Mouse (Mus musculus): ENCODE data around the gene Spata13. TPM values are rescaled to one million over a fixed set of nuclear protein-coding genes. Genes with fewer than 3 reads are reported as not detected.

The Spata13 gene
- polyA plus RNA-seq, 1 experiment = 8.3 TPM

DNA sequence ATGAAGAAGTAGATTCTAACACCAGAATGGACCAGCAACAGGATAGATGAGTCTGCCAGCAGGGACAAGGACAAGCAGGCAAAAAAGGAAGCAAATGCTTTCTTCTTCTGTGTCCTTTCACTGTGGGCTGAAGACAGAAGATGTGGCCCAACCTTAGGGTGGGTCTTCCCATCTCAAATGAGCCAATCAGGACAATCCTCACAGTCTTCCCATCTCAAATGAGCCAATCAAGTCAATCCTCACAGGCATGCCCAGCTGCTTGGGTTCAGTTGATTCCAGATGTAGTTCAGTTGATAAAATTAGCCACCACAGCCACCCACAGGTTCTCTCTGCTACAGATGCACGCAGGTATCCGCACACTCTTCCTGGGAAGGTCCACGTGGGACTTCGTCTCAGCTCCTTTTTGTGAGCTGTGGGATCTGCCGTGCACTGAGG is 143.7 kb downstream of the Spata13 start:
- Histone ChIP-seq H3K4me3 (ENCODE audit: insufficient read depth, low read depth, low read length) (no peak overlapping the region), H3K27ac (replicated peaks; ENCODE audit: low read depth, low read length) (no peak overlapping the region), H3K4me1 (ENCODE audit: control insufficient read depth, insufficient read depth, insufficient read length, low read length) (no peaks in the 10 kb centered on the region)

DNA sequence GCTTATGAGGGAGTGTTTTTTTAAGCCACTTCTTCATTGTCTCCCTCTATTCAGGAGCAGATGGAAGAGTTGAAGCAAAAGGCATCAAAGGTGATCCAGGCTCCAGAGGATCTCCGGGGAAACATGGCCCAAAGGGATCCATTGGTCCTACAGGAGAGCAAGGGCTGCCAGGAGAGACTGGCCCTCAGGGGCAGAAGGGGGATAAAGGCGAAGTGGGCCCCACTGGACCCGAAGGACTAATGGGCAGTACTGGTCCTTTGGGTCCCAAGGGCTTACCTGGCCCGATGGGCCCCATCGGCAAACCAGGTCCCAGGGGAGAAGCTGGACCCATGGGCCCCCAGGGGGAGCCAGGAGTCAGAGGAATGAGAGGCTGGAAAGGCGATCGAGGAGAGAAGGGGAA is 145.4 kb downstream of the Spata13 start:
- no peak overlapping the region for H3K4me3 ChIP-seq (ENCODE audit: insufficient read depth, low read depth, low read length)

DNA sequence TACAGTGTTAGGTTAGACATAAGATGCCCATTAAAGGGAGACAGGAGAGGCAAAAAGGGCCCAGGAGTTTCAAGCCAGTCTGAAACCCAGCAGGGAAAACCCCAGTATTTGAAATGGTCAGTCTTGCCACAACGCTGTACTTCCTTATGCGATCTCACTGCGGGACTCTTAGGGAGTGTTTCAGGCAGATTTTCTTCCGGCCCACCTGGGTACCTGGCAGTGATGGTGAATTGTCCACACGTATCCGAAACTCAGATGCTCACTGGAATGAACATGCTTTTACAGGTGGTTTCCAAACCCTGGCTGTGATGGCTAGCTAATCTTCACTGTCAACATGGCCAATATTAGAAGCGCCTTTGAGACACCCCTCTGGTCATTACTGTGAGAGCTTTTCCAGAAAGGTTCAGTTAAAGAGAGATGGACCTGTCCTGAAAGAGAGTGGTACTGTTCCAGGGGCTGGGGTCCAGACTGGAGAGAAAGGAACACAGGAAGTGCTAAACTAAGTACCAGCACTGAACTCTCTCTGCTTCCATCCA is 148.4 kb downstream of the Spata13 start:
- Histone ChIP-seq H3K27ac (replicated peaks; ENCODE audit: low read depth, low read length) (no peak overlapping the region), H3K4me3 (ENCODE audit: insufficient read depth, low read depth, low read length) (no peak overlapping the region), H3K4me1 (ENCODE audit: control insufficient read depth, insufficient read depth, insufficient read length, low read length) (no peaks in the 10 kb centered on the region)

More for the DNA sequence above, 145.4 kb downstream of the Spata13 start:
- H3K4me1 ChIP-seq (ENCODE audit: control insufficient read depth, insufficient read depth, insufficient read length, low read length) = no peaks in the 10 kb centered on the region
- no peak overlapping the region for H3K27ac ChIP-seq (replicated peaks; ENCODE audit: low read depth, low read length)

DNA sequence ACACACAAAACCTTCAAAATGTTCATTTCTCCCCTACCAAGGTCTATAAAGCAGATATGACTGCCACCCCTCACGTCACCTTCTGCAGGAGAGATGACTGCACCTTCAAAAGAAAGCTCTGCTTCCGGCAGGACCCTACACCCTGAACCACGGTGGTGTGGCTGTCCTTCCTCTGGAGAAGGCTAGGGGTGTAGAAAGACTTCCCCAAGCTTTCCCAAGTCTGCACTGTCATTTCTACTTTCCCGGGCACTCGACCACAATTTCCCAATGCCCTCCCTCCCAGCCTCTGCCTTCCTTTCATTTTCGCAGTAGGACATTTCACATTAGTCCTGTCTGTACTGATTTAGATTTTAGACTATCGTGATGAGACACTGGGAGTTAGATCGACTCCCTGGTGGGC is 149.4 kb downstream of the Spata13 start:
- Histone ChIP-seq H3K27ac (replicated peaks; ENCODE audit: low read depth, low read length) (no peak overlapping the region), H3K4me3 (ENCODE audit: insufficient read depth, low read depth, low read length) (no peak overlapping the region), H3K4me1 (ENCODE audit: control insufficient read depth, insufficient read depth, insufficient read length, low read length) (no peaks in the 10 kb centered on the region)

DNA sequence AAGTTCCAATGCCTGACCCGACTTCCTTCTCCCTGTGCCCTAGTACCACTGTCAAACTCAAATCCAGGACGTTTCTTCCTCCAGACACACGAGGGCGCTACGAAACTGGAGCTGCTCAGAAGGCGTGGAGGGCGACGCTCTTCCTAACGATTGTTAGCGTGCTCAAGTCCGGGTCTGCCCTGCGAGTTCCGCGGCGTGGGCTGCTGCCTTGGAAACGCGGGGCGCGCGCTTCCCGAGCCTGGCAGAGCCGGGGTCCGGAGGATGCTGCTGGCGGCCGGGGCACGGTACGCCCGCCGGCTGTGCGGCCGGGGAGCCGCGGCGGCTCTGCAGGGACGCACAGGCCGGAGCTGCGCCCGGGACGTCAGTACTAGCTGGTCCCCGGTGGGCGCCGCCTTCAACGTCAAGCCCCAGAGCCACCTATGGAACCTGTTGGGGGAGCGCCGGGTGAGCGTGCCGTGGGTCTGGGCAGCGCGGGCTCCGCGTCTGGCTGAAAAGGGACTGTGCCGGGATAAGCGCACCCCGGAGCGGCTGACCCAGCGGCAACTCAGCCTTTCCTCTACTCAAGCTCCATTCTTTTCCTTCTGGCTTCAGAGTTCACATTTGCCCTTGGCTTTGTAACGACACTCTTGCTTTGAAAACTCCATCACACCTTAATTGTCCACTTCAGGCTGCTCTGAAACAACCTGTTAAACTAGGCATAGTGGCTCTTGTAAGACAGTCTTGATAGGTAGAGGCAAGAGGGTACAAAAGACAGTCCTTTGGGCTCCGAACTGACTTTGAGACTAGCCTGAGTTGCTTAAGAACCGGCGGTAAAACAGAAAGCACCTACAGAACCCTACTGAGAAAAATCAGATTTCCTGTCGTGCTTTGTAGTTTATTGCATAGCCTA is 150.9 kb downstream of the Spata13 start, which contains the start of gene Mipep:
Gene Mipep (plus strand): TSS at position 147 of the 889 bp plus-strand sequence.
- H3K4me3 ChIP-seq (ENCODE audit: insufficient read depth, low read depth, low read length) = peak within 1 kb of the TSS; percentile 83
- no peak within 1 kb of the TSS for H3K27ac ChIP-seq (replicated peaks; ENCODE audit: low read depth, low read length)
- H3K4me1 ChIP-seq (ENCODE audit: control insufficient read depth, insufficient read depth, insufficient read length, low read length) = no peaks in the 10 kb centered on the region

DNA sequence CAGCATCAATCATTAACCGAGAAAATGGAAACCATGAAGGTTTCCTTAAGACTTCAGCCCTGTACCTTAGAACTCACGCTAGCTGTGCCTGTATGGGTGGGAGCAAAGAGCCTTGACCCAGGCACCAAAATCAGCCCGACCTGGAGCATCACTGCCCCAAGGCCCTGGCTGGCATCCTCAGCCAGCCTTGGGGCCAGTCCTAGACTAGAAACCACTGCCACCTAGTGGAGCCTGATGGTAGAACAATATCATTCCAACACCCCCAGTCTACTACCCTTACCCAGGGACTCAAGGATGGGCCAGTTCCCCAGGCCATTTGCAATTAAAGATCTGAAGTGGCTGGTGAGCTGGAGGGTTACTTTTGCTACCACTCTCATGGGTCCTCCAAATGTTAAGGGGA is 156.3 kb downstream of the Spata13 start:
- H3K4me3 ChIP-seq (ENCODE audit: insufficient read depth, low read depth, low read length) = no peak overlapping the region
- H3K27ac ChIP-seq (replicated peaks; ENCODE audit: low read depth, low read length) = no peak overlapping the region
- H3K4me1 ChIP-seq (ENCODE audit: control insufficient read depth, insufficient read depth, insufficient read length, low read length) = no peaks in the 10 kb centered on the region

DNA sequence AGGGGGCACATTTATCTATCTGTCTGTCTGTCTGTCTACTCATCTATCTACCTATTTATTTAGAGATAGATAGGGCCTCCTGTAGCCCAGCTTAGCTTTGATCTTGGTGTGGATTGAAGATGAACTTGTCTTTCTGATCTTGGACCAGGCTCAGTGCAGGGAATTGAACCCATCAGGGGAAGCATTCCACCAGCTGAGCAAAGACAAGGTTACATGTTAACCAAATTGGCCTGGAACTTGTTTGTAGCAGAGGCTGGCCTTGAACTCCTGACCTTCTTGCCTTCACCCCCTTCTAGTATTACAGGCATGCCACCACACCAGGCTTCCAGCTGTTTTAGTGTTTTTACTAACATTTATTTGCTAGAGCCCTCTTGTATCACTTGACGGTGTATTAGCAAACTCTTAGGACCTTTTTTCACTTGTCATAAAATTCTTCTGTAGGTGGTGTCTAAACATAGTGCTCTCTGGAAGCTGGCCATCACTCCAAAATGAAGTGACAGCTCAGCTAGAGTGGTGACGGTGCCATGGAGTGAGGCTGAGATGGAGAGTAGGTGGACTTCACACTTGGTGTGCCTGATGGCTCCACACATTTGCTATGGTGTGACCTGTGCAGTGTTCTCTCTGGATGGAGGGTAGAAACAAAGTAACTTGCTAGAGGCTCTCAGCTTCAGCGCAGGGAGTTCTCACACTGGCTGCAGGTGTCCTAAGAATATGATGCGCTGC is 163.0 kb downstream of the Spata13 start:
- Histone ChIP-seq H3K4me1 (ENCODE audit: control insufficient read depth, insufficient read depth, insufficient read length, low read length) (no peaks in the 10 kb centered on the region), H3K4me3 (ENCODE audit: insufficient read depth, low read depth, low read length) (no peak overlapping the region), H3K27ac (replicated peaks; ENCODE audit: low read depth, low read length) (no peak overlapping the region)

DNA sequence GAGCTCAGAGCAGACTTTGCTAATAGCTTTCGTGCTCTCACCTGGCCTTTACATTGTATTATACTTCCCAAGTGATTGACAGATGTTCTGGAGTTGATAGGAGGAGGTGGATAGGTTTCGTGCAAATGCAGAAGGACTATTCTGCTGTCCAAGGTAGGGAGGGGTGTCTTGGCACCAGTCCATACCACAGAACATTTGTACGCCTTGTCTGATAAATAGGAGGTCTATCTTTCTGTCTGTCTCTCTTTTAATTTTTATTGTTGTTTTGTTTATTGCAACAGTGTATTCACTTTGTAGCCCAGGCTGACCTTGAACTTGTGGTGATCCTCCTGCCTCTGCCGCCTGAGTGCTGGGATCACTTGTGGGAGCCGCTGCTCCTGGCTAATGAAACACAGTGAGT is 163.8 kb downstream of the Spata13 start:
- H3K4me3 ChIP-seq (ENCODE audit: insufficient read depth, low read depth, low read length) = no peak overlapping the region
- no peak overlapping the region for H3K27ac ChIP-seq (replicated peaks; ENCODE audit: low read depth, low read length)
- no peaks in the 10 kb centered on the region for H3K4me1 ChIP-seq (ENCODE audit: control insufficient read depth, insufficient read depth, insufficient read length, low read length)

DNA sequence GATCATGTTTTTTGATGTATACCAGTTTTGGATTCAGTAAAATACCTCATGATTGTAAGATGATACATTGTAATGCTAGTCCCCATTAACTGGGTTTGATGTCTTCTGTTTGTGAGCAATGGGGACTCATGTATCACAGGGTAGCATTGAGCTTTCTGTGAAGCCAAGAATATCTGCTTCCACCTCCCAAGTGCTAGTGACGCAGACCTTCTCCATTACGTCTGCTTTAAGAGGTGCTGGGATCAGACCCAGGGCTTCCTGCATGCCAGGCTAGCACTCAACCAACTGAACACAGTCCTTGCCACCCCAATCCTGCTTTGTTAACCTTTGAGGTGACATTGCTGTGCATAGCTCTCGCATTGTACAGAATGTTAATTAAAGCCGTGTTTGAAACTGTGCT is 164.9 kb downstream of the Spata13 start:
- no peak overlapping the region for H3K27ac ChIP-seq (replicated peaks; ENCODE audit: low read depth, low read length)
- H3K4me3 ChIP-seq (ENCODE audit: insufficient read depth, low read depth, low read length) = no peak overlapping the region

DNA sequence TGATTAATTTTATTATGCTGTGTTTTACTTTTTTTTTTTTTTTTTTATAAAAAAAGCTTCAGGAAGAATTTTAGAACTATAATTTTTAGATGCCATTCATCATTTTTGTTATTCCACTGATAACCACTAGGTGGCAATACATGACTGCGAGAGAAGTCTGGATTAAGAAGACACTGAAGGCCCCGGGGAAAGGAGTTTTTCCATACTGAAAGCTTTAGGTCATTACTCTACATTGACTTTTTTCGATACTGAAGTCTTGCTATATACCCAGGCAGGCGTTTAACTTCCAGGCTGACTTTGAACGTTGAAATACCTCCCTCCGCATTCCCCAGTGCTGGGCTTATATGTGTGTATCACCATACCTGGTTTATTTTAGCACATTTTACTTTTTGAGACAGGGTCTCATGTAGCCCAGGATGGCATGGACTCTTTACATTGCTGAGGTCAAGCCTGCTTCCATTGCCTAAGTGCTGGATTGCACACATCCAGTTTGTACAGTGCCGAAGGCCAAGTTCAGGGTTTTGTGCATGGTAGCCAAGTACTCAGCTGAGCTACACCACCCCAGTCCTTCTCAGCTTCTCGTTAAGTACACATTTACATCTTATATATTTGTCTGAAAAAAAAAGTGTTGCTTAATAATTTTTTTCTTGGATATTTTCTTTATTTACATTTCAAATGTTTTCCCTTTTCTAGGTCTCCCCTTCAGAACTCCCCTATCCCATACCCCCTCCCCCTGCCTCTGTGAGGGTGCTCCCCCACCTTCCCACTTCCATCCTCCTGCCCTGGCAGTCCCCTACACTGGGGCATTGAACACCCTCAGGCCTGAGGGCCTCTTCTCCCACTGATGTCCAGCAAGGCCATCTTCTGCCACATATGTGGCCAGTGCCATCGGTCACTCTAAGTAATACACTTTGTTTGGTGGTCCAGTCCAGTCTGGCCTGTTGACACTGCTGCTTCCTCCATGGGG is 166.2 kb downstream of the Spata13 start:
- H3K4me3 ChIP-seq (ENCODE audit: insufficient read depth, low read depth, low read length) = no peak overlapping the region
- H3K27ac ChIP-seq (replicated peaks; ENCODE audit: low read depth, low read length) = no peak overlapping the region
- no peaks in the 10 kb centered on the region for H3K4me1 ChIP-seq (ENCODE audit: control insufficient read depth, insufficient read depth, insufficient read length, low read length)

More for the DNA sequence above, 164.9 kb downstream of the Spata13 start:
- H3K4me1 ChIP-seq (ENCODE audit: control insufficient read depth, insufficient read depth, insufficient read length, low read length) = no peaks in the 10 kb centered on the region

DNA sequence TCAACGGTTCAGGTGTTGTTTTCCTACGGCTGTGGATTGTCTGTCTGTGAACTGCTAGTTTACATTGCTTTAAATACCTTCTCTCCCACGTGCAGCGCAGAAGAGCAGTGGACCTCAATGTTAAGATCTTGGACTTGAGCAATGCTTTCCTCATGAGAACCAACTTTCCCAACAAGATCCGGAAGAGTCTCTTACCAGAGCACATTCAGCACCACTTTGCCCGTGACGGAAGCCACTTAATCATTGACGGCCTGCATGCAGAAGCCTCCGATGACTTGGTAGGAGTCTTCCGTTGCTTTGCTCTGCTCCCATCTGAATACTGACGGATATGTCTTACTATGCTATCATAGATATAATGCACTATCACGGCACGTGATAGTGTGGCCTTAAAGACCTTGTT is 168.2 kb downstream of the Spata13 start:
- 0 out of 2 replicates have a peak, but pooled peaks cover 2% of the 10 kb centered on the region for H3K4me1 ChIP-seq (ENCODE audit: control insufficient read depth, insufficient read depth, insufficient read length, low read length)
- no peak overlapping the region for H3K4me3 ChIP-seq (ENCODE audit: insufficient read depth, low read depth, low read length)
- H3K27ac ChIP-seq (replicated peaks; ENCODE audit: low read depth, low read length) = no peak overlapping the region

DNA sequence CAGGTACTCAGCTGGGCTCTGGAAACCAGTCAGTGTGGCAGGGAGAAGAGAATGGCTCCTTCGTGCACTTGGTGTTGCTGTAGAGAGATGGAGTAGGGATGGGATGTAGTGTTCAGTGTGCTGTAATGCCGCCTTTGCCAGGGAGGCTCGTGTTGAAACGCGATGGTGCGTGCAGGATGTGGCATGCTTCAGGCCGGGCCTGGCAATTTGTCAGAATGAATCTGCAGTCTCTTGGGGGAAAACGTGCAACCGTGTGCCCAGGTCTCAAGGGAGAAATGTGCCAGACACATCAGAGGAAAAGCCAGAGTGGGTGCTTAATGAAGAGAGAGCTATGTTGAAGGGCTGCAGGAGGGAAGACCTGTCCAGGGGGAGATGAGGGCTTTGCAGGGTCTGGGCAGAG is 171.2 kb downstream of the Spata13 start:
- H3K4me3 ChIP-seq (ENCODE audit: insufficient read depth, low read depth, low read length) = no peak overlapping the region
- 0 out of 2 replicates have a peak, but pooled peaks cover 2% of the 10 kb centered on the region for H3K4me1 ChIP-seq (ENCODE audit: control insufficient read depth, insufficient read depth, insufficient read length, low read length)
- H3K27ac ChIP-seq (replicated peaks; ENCODE audit: low read depth, low read length) = no peak overlapping the region

DNA sequence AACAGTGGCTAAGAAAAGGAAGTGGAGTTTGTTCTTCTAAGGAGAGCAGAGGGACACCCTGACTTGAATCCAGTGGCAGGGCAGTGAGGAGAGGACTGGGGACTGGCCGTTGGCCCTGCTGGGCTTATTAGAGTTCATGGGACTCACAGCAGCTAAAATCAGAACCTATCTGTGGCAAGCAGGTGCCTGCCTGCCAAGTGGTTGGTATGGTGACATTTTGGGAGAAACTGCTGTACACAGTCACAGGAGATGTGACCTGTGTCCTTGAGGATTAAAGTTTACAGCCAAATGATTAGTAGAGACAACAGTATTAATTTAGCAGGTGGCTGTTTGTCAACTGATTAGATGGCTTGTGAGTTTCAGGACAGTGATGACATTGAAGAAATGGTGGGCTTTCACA is 172.1 kb downstream of the Spata13 start:
- Histone ChIP-seq H3K4me3 (ENCODE audit: insufficient read depth, low read depth, low read length) (no peak overlapping the region), H3K27ac (replicated peaks; ENCODE audit: low read depth, low read length) (peak overlapping the region; percentile 59; the same call in 1 of the 2 replicates)

DNA sequence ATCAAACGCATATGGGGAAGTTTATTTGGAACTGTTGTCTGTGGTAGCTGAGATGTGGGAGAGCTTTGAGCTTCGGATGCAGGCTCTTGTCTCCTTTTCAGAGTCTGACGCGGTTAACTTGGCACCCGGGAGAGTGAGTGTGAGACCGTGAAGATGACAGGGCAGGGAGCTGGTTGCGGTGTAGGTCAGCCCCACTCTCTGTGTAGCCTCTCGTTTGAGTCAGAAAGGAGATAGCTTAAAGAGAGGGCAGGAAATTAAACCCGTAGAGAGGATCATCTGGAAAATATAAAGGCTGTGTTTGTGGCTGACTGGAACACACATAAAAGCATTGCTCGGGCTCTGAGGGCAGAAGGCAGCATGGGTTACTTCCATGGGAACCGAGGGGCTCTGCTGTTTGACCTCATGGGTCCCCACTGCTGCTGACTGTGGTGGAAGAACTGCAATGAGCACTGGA is 173.1 kb downstream of the Spata13 start:
- Histone ChIP-seq H3K4me3 (ENCODE audit: insufficient read depth, low read depth, low read length) (no peak overlapping the region), H3K4me1 (ENCODE audit: control insufficient read depth, insufficient read depth, insufficient read length, low read length) (0 out of 2 replicates have a peak, but pooled peaks cover 2% of the 10 kb centered on the region), H3K27ac (replicated peaks; ENCODE audit: low read depth, low read length) (no peak overlapping the region)

More for the DNA sequence above, 172.1 kb downstream of the Spata13 start:
- H3K4me1 ChIP-seq (ENCODE audit: control insufficient read depth, insufficient read depth, insufficient read length, low read length) = 0 out of 2 replicates have a peak, but pooled peaks cover 2% of the 10 kb centered on the region
